Mouse (Mus musculus) lung, adult 2 months (tissue): ENCODE measurements around the gene Lcn12.

Source experiments
- CTCF ChIP-seq: fragments of 200-500 bp; IDR thresholded peaks from 2 replicates; pipeline ENCODE4 v1.5.1; 2011; ENCODE audit warnings: mild to moderate bottlenecking, low read length, control low read depth; ENCODE audit not compliant: insufficient read depth
- POLR2A ChIP-seq: fragments of 200-500 bp; IDR thresholded peaks from 2 replicates; pipeline ENCODE4 v1.6.1; 2011; ENCODE audit warnings: low read depth, mild to moderate bottlenecking, control low read depth, low read length, borderline replicate concordance; ENCODE audit errors: extremely low read depth

DNA sequence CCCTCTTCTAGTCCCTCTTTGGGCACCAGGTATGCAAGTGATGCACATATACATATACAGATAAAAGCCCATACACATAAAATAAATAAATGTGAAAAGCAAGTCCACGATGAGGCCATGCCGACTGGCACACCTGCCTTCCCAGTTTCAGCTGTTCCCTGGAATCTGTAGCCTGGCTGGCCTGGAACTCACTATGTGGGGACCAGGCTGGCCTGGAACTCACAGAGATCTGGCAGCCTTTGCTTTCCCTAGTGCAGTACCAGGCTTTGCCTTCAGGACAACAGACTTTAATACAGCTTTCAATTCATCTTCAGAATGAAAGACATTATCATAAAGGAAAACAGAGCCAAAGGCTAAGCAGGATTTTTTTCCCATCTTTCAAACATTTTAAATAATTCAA is 40.0 kb upstream of the Lcn12 start:
- no peak for TF ChIP-seq CTCF
- no peak for TF ChIP-seq POLR2A
